Mouse (Mus musculus): ENCODE results near the gene Nup62cl. TPM values are rescaled to one million over a fixed set of nuclear protein-coding genes. Genes with fewer than 3 reads are reported as not detected.

Gene Nup62cl
- total RNA-seq (2012; rRNA removed) = not detected in 2 replicates
- polyA plus RNA-seq (2012; ENCODE audit: insufficient read depth in 1 of 2, insufficient read length in 2 of 2, low read depth in 1 of 2, low replicate concordance in 2 of 2, missing spikeins in 1 of 2) = not detected

DNA sequence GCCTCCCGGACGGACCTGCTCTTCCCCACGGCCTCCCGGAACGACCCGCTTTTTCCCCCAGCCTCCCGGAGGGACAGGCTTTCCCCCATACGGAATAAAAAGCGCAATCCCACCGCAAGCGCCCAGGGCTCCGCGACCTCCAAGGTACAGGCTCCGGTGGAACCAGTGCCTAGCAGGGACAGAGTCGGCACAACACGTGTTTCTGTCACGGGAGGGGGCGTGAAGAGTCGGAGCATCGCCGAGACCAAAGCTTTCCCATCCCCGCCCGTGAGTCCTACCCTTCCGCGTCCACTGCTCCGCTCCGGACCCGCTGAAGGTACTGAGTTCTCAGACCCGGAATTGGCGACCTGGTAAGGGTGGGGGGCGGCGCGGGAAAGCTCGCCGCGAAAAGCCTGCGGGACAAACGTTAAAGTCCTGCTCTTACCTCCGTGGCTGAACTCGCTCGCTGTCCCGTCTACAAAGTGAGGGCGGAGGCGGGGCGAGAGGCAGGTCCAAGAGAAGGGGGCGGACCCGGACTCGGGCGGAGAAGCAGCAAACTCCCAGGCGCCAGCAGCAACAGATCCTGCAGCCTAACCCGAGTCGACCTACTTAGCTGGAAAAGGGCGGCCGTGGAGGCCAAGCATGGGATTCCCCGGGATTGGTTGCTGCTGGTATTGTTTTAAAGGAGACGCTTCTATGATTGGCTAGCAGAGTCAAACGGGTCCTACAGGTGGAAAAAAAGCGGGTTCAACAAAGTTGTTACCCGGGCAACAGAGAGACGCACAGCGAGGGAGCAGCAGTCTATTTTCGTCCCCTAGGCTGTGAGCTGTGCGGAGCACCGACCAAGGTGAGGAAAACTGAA lies at the start of gene Nup62cl, which contains the start of gene Pih1h3b:
Gene Nup62cl (minus strand): TSS at position 578 of the 841 bp plus-strand sequence.
Gene Pih1h3b (plus strand): TSS at position 745 of the 841 bp plus-strand sequence.
- Histone ChIP-seq H3K36me3 (ENCODE audit: control insufficient read depth in 1 of 2, insufficient read depth in 2 of 2, low read length in 2 of 2) (no peaks in the 10 kb centered on the region), H3K27ac (ENCODE audit: control insufficient read depth, low read depth, low read length) (no peak within 1 kb of the TSS), H3K9me3 (replicated peaks; ENCODE audit: insufficient read depth, low read length) (no peaks in the 10 kb centered on the region), H3K4me1 (ENCODE audit: control insufficient read depth in 1 of 2, insufficient read depth in 2 of 2, low read length in 2 of 2) (no peaks in the 10 kb centered on the region), H3K27me3 (ENCODE audit: control insufficient read depth in 1 of 2, insufficient read depth in 2 of 2, low read length in 2 of 2) (peaks cover 2 to 15% of the 10 kb centered on the region in 2 experiments; a peak in 2 of 4 replicates), H3K79me2 (ENCODE audit: control insufficient read depth, insufficient read depth, low read length, poor library complexity) (no peaks in the 10 kb centered on the region), H3K9ac (ENCODE audit: control insufficient read depth, low read depth, low read length, poor library complexity, severe bottlenecking) (no peak within 1 kb of the TSS), H3K4me3 (ENCODE audit: control insufficient read depth in 1 of 2, insufficient read depth in 1 of 2, low read depth in 2 of 2, low read length in 2 of 2) (no peak within 1 kb of the TSS)
- no peak for TF ChIP-seq ETS1 (IDR thresholded peaks at IDR 0.05; ENCODE audit: low read depth, low read length)
- no peak for TF ChIP-seq ZC3H11A (IDR thresholded peaks at IDR 0.05; ENCODE audit: low read depth, low read length)
- TF ChIP-seq HCFC1 (IDR thresholded peaks at IDR 0.05; ENCODE audit: low read depth, low read length) = no peak
- no peak for TF ChIP-seq MYC (IDR thresholded peaks at IDR 0.05; ENCODE audit: low read depth, low read length)
- TF ChIP-seq MXI1 (IDR thresholded peaks at IDR 0.05; ENCODE audit: low read depth, low read length) = no peak
- TF ChIP-seq TBP (IDR thresholded peaks at IDR 0.05; ENCODE audit: low read depth, low read length) = no peak
- TF ChIP-seq POLR2AphosphoS2 (IDR thresholded peaks at IDR 0.05; ENCODE audit: low read length) = no peak
- no peak for TF ChIP-seq MEF2A (IDR thresholded peaks at IDR 0.05; ENCODE audit: extremely low read depth, insufficient replicate concordance, low read depth, low read length, poor library complexity, severe bottlenecking)
- no peak for TF ChIP-seq ELF1 (IDR thresholded peaks at IDR 0.05; ENCODE audit: low read depth, low read length)
- no peak for TF ChIP-seq POLR2AphosphoS5 (IDR thresholded peaks at IDR 0.05; ENCODE audit: borderline replicate concordance, low read depth, low read length)
- no peak for TF ChIP-seq BHLHE40 (IDR thresholded peaks at IDR 0.05; ENCODE audit: borderline replicate concordance, low read depth, low read length)
- TF ChIP-seq E2F4 (IDR thresholded peaks at IDR 0.05; ENCODE audit: borderline replicate concordance, low read depth, low read length) = no peak
- no peak for TF ChIP-seq SMC3 (IDR thresholded peaks at IDR 0.05; ENCODE audit: low read depth, low read length)
- no peak for TF ChIP-seq CTCF (IDR thresholded peaks at IDR 0.05 in 2 of 3, conservative IDR thresholded peaks at IDR 0.05 in 1 of 3; ENCODE audit: control insufficient read depth in 1 of 3, insufficient read depth in 1 of 3, low read depth in 2 of 3, low read length in 3 of 3, poor library complexity in 1 of 3, severe bottlenecking in 1 of 3)
- no peak for TF ChIP-seq NRF1 (IDR thresholded peaks at IDR 0.05; ENCODE audit: insufficient read depth, low read depth, low read length, poor library complexity, severe bottlenecking)
- TF ChIP-seq MYB (IDR thresholded peaks at IDR 0.05; ENCODE audit: low read depth, low read length) = no peak
- no peak for TF ChIP-seq POLR2A (IDR thresholded peaks at IDR 0.05; ENCODE audit: control insufficient read depth in 1 of 2, insufficient read depth in 1 of 2, low read depth in 1 of 2, low read length in 2 of 2, poor library complexity in 1 of 2)
- DNase-seq (ENCODE audit: low read depth, low spot score) = no peak

DNA sequence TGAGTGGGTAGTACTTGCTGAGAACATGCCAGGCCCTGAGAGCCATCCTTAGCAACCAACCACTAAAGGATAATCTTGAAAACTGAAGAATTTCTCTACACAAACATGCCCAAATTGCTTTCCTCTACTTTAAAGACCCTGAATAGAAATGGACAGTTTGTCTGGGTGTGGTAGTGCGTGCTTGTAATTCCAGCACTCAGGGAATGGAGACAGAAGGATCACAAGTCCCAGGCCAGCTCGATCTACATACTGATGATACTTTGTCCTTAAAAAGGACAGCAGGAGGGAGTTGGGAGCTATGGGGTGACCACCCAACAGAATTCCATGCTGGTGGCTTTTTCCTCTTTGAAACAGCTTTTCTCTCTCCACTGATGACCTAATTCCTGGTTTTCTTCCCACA lies 31.6 kb upstream of the Nup62cl start:
- H3K79me2 ChIP-seq (ENCODE audit: control insufficient read depth, insufficient read depth, low read length, poor library complexity) = no peaks in the 10 kb centered on the region
- H3K4me1 ChIP-seq (ENCODE audit: control insufficient read depth in 1 of 2, insufficient read depth in 2 of 2, low read length in 2 of 2) = no peaks in the 10 kb centered on the region
- peaks cover 3 to 11% of the 10 kb centered on the region in 2 experiments; a peak in 3 of 4 replicates for H3K27me3 ChIP-seq (ENCODE audit: control insufficient read depth in 1 of 2, insufficient read depth in 2 of 2, low read length in 2 of 2)
- H3K9me3 ChIP-seq (replicated peaks; ENCODE audit: insufficient read depth, low read length) = no peaks in the 10 kb centered on the region
- H3K27ac ChIP-seq (ENCODE audit: control insufficient read depth, low read depth, low read length) = no peak overlapping the region
- no peak for DNase-seq (ENCODE audit: low read depth, low spot score)
- TF ChIP-seq CHD1 (IDR thresholded peaks at IDR 0.05; ENCODE audit: low read depth, low read length) = no peak
- no peaks in the 10 kb centered on the region for H3K36me3 ChIP-seq (ENCODE audit: control insufficient read depth in 1 of 2, insufficient read depth in 2 of 2, low read length in 2 of 2)
- no peak overlapping the region for H3K9ac ChIP-seq (ENCODE audit: control insufficient read depth, low read depth, low read length, poor library complexity, severe bottlenecking)
- no peak overlapping the region for H3K4me3 ChIP-seq (ENCODE audit: control insufficient read depth in 1 of 2, insufficient read depth in 1 of 2, low read depth in 2 of 2, low read length in 2 of 2)
